Mouse (Mus musculus): ENCODE results near the gene Gm3696. TPM values are rescaled to one million over a fixed set of nuclear protein-coding genes. Genes with fewer than 3 reads are reported as not detected.
"Not testable (repeated sequence)": the region's sequence is repeated elsewhere in the genome, so short reads cannot be mapped to it uniquely, and the experiment has no call there.

The Gm3696 gene
- not detected in 2 replicates for total RNA-seq (2017)

- not testable (repeated sequence) for ATAC-seq (ENCODE audit: extremely low read depth, insufficient number of reproducible peaks, low FRiP score, poor library complexity, severe bottlenecking)
These were observed at the start of gene Gm3696 for GRCm38 (mm10) chr14:7100521-7100920. Gene Gm3696 (minus strand): TSS chr14:7100621.

GRCm38 (mm10) chr14:7125312-7125711, 24.9 kb upstream of the Gm3696 start, which contains the start of gene Gm6676:
Gene Gm6676 (minus strand): TSS chr14:7125412.
- not testable (repeated sequence) for ATAC-seq (ENCODE audit: extremely low read depth, insufficient number of reproducible peaks, low FRiP score, poor library complexity, severe bottlenecking)

- not testable (repeated sequence) for ATAC-seq (ENCODE audit: extremely low read depth, insufficient number of reproducible peaks, low FRiP score, poor library complexity, severe bottlenecking)
These were observed 4.8 kb upstream of the Gm3696 start for GRCm38 (mm10) chr14:7105124-7105802.

GRCm38 (mm10) chr14:7044870-7045269, 55.6 kb downstream of the Gm3696 start, which contains the start of gene Gm3685:
Gene Gm3685 (minus strand): TSS chr14:7044970.
- ATAC-seq (ENCODE audit: extremely low read depth, insufficient number of reproducible peaks, low FRiP score, poor library complexity, severe bottlenecking) = not testable (repeated sequence)

Other genes with a start within 250 kb of the Gm3696 start
- gene Gm3667, start 210.7 kb downstream of the Gm3696 start, total RNA-seq (2017) = not detected in 2 replicates
- not detected in 2 replicates for gene Gm6356, start 126.8 kb downstream of the Gm3696 start, total RNA-seq (2017)
- gene Gm10406, start 73.2 kb downstream of the Gm3696 start, total RNA-seq (2017) = not detected in 2 replicates
- not detected in 2 replicates for gene Gm3685, start 55.7 kb downstream of the Gm3696 start, total RNA-seq (2017)
- gene Gm6676, start 24.8 kb upstream of the Gm3696 start, total RNA-seq (2017) = not detected in 2 replicates
- gene Gm3512, start 73.9 kb upstream of the Gm3696 start, total RNA-seq (2017) = 0.23 TPM in 1 of 2 replicates, not detected in the other
- gene Gm16434, start 93.9 kb upstream of the Gm3696 start, total RNA-seq (2017) = not detected in 2 replicates
- gene Gm3727, start 164.1 kb upstream of the Gm3696 start, total RNA-seq (2017) = not detected in 2 replicates
- not detected in 2 replicates for gene Gm3739, start 214.4 kb upstream of the Gm3696 start, total RNA-seq (2017)
- gene Gm5797, start 231.8 kb upstream of the Gm3696 start, total RNA-seq (2017) = not detected in 2 replicates

Measured in neutrophil, adult 5-6 weeks (primary cell).